Mouse (Mus musculus) liver, postnatal 0 days (tissue): Measurements from ENCODE around the gene Tmem8.
"Not testable (repeated sequence)": the region's sequence is repeated elsewhere in the genome, so short reads cannot be mapped to it uniquely, and the experiment has no call there.

Source experiments
- CTCF ChIP-seq: sonication (generic); IDR thresholded peaks from 2 replicates; pipeline ENCODE4 v1.5.1; 2016; ENCODE audit warnings: antibody characterized with exemption, low read depth
- EP300 ChIP-seq: IDR thresholded peaks from 2 replicates; pipeline ENCODE4 v1.6.1; 2016; ENCODE audit warnings: antibody characterized with exemption, low read depth, mild to moderate bottlenecking

DNA sequence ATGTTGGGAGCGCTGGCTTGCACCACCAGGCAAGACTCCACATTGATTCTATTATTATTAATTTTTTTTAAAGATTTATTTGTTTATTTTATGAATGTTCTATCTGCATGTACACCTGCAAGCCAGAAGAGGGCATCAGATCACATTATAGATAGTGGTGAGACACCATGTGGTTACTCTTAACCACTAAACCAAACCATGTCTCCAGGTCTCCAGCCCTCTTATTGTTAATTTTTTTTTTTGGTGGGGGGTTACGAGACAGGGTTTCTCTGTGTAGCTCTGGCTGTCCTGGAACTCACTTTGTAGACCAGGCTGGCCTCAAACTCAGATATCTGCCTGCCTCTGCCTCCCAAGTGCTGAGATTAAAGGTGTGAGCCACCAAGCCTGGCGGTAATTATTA, 13.8 kb upstream of the Tmem8 start:
- TF ChIP-seq CTCF, result peak; percentile 46
- TF ChIP-seq EP300, result not testable (repeated sequence)
